Mouse (Mus musculus) ES-Bruce4 (cell line): ENCODE measurements at regions not wholly inside any gene's neighbourhood (a gene's known extent, or its start where the extent isn't known, plus 50 kb on each side); places are given as distances from the start of the nearest gene placed in this dataset.

Experiments used
- CTCF ChIP-seq: IDR thresholded peaks from one replicate; pipeline ENCODE4 v1.8.1; 2011; ENCODE audit warnings: low read depth, low read length
- EP300 ChIP-seq: IDR thresholded peaks from 2 replicates; pipeline ENCODE4 v1.6.1; 2011; ENCODE audit warnings: low read depth, low read length; ENCODE audit not compliant: insufficient read depth
- POLR2A ChIP-seq: IDR thresholded peaks from one replicate; pipeline ENCODE4 v1.8.1; 2011; ENCODE audit warnings: low read length; ENCODE audit not compliant: insufficient read depth

GRCm38 (mm10) chr14:71473907-71474306 is 874.3 kb upstream of the Fam160b2 start:
- no peak for TF ChIP-seq EP300
- no peak for TF ChIP-seq POLR2A
- no peak for TF ChIP-seq CTCF
